Mouse (Mus musculus): ENCODE measurements at regions not wholly inside any gene's neighbourhood (a gene's known extent, or its start where the extent isn't known, plus 50 kb on each side); places are given as distances from the start of the nearest gene placed in this dataset.
A peak's percentile ranks its signal among the peaks of the same experiment; 100 is the strongest.

- TF ChIP-seq CTCF (IDR thresholded peaks at IDR 0.05; ENCODE audit: low read depth) = no peak
- no peaks in the 10 kb centered on the region for H3K4me1 ChIP-seq (ENCODE audit: insufficient read depth)
- no peak overlapping the region for H3K27ac ChIP-seq (ENCODE audit: low read depth, low read length)
- DNase-seq = peak; percentile 33
- no peak overlapping the region for H3K4me3 ChIP-seq (ENCODE audit: low read depth, low read length)
- no peaks in the 10 kb centered on the region for H3K9me3 ChIP-seq (ENCODE audit: low read length)
- no peak for ATAC-seq
- H3K36me3 ChIP-seq (ENCODE audit: insufficient read depth) = no peaks in the 10 kb centered on the region
- no peak overlapping the region for H3K4me2 ChIP-seq (ENCODE audit: low read depth)
- WGBS = 12% methylated on average over 4 of the region's 4 CpGs
- no peaks in the 10 kb centered on the region for H3K27me3 ChIP-seq (ENCODE audit: insufficient read depth, low read length)
- no peak overlapping the region for H3K9ac ChIP-seq
Observed at GRCm38 (mm10) chr15:60632789-60633456, 220.7 kb downstream of the Fam84b start.

GRCm38 (mm10) chr15:60630756-60631402 lies 222.7 kb downstream of the Fam84b start:
- ATAC-seq (peak; percentile 89), DNase-seq (peak; percentile 86)
- Histone ChIP-seq H3K27ac (ENCODE audit: low read depth, low read length) (no peak overlapping the region; the same call in 1 of the 2 replicates), H3K9ac (no peak overlapping the region), H3K4me1 (ENCODE audit: insufficient read depth) (no peaks in the 10 kb centered on the region), H3K36me3 (ENCODE audit: insufficient read depth) (no peaks in the 10 kb centered on the region), H3K27me3 (ENCODE audit: insufficient read depth, low read length) (no peaks in the 10 kb centered on the region), H3K9me3 (ENCODE audit: low read length) (no peaks in the 10 kb centered on the region), H3K4me2 (ENCODE audit: low read depth) (no peak overlapping the region), H3K4me3 (ENCODE audit: low read depth, low read length) (no peak overlapping the region)
- no peak for TF ChIP-seq CTCF (IDR thresholded peaks at IDR 0.05; ENCODE audit: low read depth)
- WGBS = 52% methylated on average over 7 of the region's 7 CpGs

DNA sequence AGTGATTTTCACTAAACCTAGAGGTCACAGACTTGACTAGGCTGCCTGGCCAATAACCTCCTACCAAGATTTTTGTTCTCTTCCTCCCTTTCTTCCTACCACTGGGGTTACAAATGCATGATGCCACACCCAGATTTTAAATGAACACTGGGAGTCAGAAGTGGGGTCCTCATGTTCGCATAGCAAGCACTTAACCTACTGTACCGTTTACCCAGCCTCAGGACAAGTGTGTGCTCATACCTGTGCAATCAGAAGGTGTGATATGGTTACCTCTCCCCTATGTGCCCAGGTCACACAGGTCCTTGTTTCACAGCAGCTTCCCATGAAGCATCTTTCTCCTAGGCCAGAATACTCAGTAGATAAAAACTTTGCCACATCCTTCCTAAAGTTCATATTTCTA lies 234.8 kb downstream of the Fam84b start:
- Histone ChIP-seq H3K4me3 (ENCODE audit: low read depth, low read length) (no peak overlapping the region), H3K27me3 (ENCODE audit: insufficient read depth, low read length) (no peaks in the 10 kb centered on the region), H3K27ac (ENCODE audit: low read depth, low read length) (no peak overlapping the region), H3K4me2 (ENCODE audit: low read depth) (no peak overlapping the region), H3K9me3 (ENCODE audit: low read length) (no peaks in the 10 kb centered on the region), H3K9ac (no peak overlapping the region), H3K4me1 (ENCODE audit: insufficient read depth) (no peaks in the 10 kb centered on the region), H3K36me3 (ENCODE audit: insufficient read depth) (no peaks in the 10 kb centered on the region)
- no peak for DNase-seq
- no peak for ATAC-seq
- WGBS = 95% methylated on average over 2 of the region's 2 CpGs
- TF ChIP-seq CTCF (IDR thresholded peaks at IDR 0.05; ENCODE audit: low read depth) = no peak

- H3K27ac ChIP-seq (ENCODE audit: low read depth, low read length) = no peak overlapping the region
- no peaks in the 10 kb centered on the region for H3K4me1 ChIP-seq (ENCODE audit: insufficient read depth)
- H3K9me3 ChIP-seq (ENCODE audit: low read length) = no peaks in the 10 kb centered on the region
- DNase-seq (no peak), ATAC-seq (no peak)
- no peak for TF ChIP-seq CTCF (IDR thresholded peaks at IDR 0.05; ENCODE audit: low read depth)
- WGBS = 70% methylated on average over 2 of the region's 2 CpGs
- no peak overlapping the region for H3K9ac ChIP-seq
- no peak overlapping the region for H3K4me3 ChIP-seq (ENCODE audit: low read depth, low read length)
- no peaks in the 10 kb centered on the region for H3K36me3 ChIP-seq (ENCODE audit: insufficient read depth)
- H3K4me2 ChIP-seq (ENCODE audit: low read depth) = no peak overlapping the region
- H3K27me3 ChIP-seq (ENCODE audit: insufficient read depth, low read length) = no peaks in the 10 kb centered on the region
Observed at GRCm38 (mm10) chr15:60617371-60617770, 236.2 kb downstream of the Fam84b start.

DNA sequence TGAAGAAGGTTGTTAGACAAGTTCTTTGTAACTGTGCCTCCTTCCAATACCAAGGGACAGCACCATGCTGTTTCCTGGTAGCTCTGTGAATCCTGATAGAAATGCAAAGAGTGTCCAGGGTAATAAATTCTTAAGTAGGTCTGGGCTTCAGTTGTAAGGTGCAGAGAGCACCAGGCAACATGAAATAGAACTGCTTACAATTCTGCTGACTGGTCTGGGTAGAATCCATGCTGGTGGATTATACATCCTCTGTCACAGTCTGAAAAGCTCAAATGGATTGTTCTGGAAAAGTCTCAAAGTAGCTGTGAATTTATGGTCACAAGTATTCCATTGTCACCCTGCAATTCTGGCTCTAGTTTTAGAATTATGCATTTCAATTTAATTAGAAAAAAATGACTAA lies 251.7 kb downstream of the Fam84b start:
- Histone ChIP-seq H3K27me3 (ENCODE audit: insufficient read depth, low read length) (no peaks in the 10 kb centered on the region), H3K9me3 (ENCODE audit: low read length) (no peaks in the 10 kb centered on the region), H3K4me1 (ENCODE audit: insufficient read depth) (no peaks in the 10 kb centered on the region), H3K9ac (no peak overlapping the region), H3K4me3 (ENCODE audit: low read depth, low read length) (no peak overlapping the region), H3K36me3 (ENCODE audit: insufficient read depth) (no peaks in the 10 kb centered on the region), H3K27ac (ENCODE audit: low read depth, low read length) (no peak overlapping the region), H3K4me2 (ENCODE audit: low read depth) (no peak overlapping the region)
- DNase-seq (no peak), ATAC-seq (no peak)
- no peak for TF ChIP-seq CTCF (IDR thresholded peaks at IDR 0.05; ENCODE audit: low read depth)

- no peak for TF ChIP-seq CTCF (IDR thresholded peaks at IDR 0.05; ENCODE audit: low read depth)
Observed at GRCm38 (mm10) chr15:60577084-60577483, 276.5 kb downstream of the Fam84b start.

DNA sequence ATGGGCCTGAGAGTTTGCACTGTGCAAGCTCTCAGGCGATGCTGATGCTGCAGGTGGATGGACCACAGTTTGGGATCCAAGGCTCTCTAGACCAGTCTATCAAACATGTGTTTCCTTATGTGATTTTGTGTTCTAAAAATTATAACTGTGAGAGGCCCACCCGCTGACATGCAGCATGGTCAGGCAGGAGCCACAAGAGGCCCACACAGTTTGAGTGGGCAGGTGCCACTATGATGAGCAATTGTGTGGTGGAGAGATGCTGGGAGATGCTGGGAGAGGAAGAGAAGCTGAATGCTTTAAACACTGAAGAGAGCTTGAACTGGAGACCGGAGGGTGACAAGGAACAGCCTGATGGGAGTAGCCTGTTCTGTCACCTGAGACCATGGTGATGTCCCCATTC lies 287.3 kb downstream of the Fam84b start:
- ATAC-seq (no peak), DNase-seq (no peak)
- WGBS = 98% methylated on average over 3 of the region's 3 CpGs
- Histone ChIP-seq H3K4me1 (ENCODE audit: insufficient read depth) (no peaks in the 10 kb centered on the region), H3K9ac (no peak overlapping the region), H3K27me3 (ENCODE audit: insufficient read depth, low read length) (no peaks in the 10 kb centered on the region), H3K27ac (ENCODE audit: low read depth, low read length) (no peak overlapping the region), H3K4me3 (ENCODE audit: low read depth, low read length) (no peak overlapping the region), H3K4me2 (ENCODE audit: low read depth) (no peak overlapping the region), H3K36me3 (ENCODE audit: insufficient read depth) (no peaks in the 10 kb centered on the region), H3K9me3 (ENCODE audit: low read length) (no peaks in the 10 kb centered on the region)
- no peak for TF ChIP-seq CTCF (IDR thresholded peaks at IDR 0.05; ENCODE audit: low read depth)

More at GRCm38 (mm10) chr15:60577084-60577483, 276.5 kb downstream of the Fam84b start:
- Histone ChIP-seq H3K9me3 (ENCODE audit: low read length) (no peaks in the 10 kb centered on the region), H3K27ac (ENCODE audit: low read depth, low read length) (no peak overlapping the region), H3K4me3 (ENCODE audit: low read depth, low read length) (no peak overlapping the region), H3K4me1 (ENCODE audit: insufficient read depth) (no peaks in the 10 kb centered on the region), H3K27me3 (ENCODE audit: insufficient read depth, low read length) (no peaks in the 10 kb centered on the region), H3K36me3 (ENCODE audit: insufficient read depth) (no peaks in the 10 kb centered on the region), H3K9ac (no peak overlapping the region), H3K4me2 (ENCODE audit: low read depth) (no peak overlapping the region)
- WGBS = 63% methylated on average over 5 of the region's 5 CpGs
- ATAC-seq = no peak
- no peak for DNase-seq
